Comparison of ENCODE assay signal across 19 mouse cellular contexts in the genomic region with DNA sequence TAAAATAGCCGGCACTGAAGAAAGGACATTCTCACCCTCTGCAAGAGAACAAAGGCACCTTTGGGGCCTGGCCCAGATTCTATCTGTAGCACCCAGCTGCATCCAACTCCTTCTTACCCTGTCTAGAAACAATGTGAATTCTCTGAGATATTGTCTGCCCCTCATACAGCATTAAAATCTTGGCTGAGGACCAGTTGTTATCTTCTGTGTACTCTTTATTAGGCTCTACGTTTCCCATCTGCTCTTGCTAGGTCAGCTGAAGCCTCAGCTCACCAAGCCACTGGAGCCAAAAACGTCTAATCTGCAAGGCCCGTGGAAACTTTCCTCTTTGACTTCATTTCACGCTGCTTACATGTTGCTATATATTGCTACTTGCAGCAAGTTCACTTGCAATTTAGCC.
A peak's percentile ranks its signal among the peaks of the same experiment; 100 is the strongest.
DNase-seq lines count a peak whose midpoint lies in the region; ATAC-seq lines count a peak whose summit lies in the region.
"Had no signal": no experiment of that assay in that cellular context is flagged by ENCODE, and none has a peak within 500 bp of the region (broad histone marks: within the 10 kb centered on the region; RNA-seq: fewer than 3 reads in every experiment).

No protein-coding gene starts in this region.

- WGBS in heart, embryonic 12.5 days = 25% methylated on average over 5 of the region's 5 CpGs
- WGBS in hindbrain, embryonic 16.5 days = 52% methylated on average over 5 of the region's 5 CpGs
- WGBS in hindbrain, embryonic 12.5 days = 81% methylated on average over 5 of the region's 5 CpGs
- WGBS in neural tube, embryonic 14.5 days = 37% methylated on average over 5 of the region's 5 CpGs
- WGBS in neural tube, embryonic 15.5 days = 34% methylated on average over 5 of the region's 5 CpGs
- 80% methylated on average over 5 of the region's 5 CpGs for WGBS in forebrain, embryonic 14.5 days

- H3K9ac ChIP-seq in heart, embryonic 12.5 days = no peak overlapping the region
- no peak overlapping the region for H3K9ac ChIP-seq in hindbrain, embryonic 16.5 days (ENCODE audit: low read depth, low read length)
- no peak overlapping the region for H3K9ac ChIP-seq in hindbrain, embryonic 12.5 days
- no peak overlapping the region for H3K9ac ChIP-seq in neural tube, embryonic 14.5 days (replicated peaks; ENCODE audit: low read depth, low read length)
- no peak overlapping the region for H3K9ac ChIP-seq in neural tube, embryonic 15.5 days (replicated peaks)
- no peak overlapping the region for H3K9ac ChIP-seq in forebrain, embryonic 14.5 days (ENCODE audit: low read length)
- H3K9ac ChIP-seq: embryonic facial prominence, embryonic 13.5 days; limb, embryonic 12.5 days; liver, embryonic 14.5 days had no signal

- ATAC-seq in heart, embryonic 12.5 days (ENCODE audit: insufficient number of reproducible peaks, low FRiP score) = peak; percentile 47; the same call in 1 of the 2 replicates
- peak; percentile 58; the same call in 1 of the 2 replicates for ATAC-seq in hindbrain, embryonic 16.5 days
- ATAC-seq in hindbrain, embryonic 12.5 days (ENCODE audit: low FRiP score) = no peak
- peak; percentile 49; the same call in 1 of the 2 replicates for ATAC-seq in neural tube, embryonic 14.5 days (ENCODE audit: low read depth)
- no peak for ATAC-seq in neural tube, embryonic 15.5 days (ENCODE audit: low FRiP score)
- ATAC-seq in forebrain, embryonic 14.5 days = no peak
- ATAC-seq: activated CD4-positive, CD25-positive, alpha-beta regulatory T cell, adult 4 months; Patski had no signal

- H3K4me2 ChIP-seq in heart, embryonic 12.5 days = no peak overlapping the region
- H3K4me2 ChIP-seq in hindbrain, embryonic 16.5 days (ENCODE audit: low read length) = no peak overlapping the region
- H3K4me2 ChIP-seq in hindbrain, embryonic 12.5 days (replicated peaks) = no peak overlapping the region
- H3K4me2 ChIP-seq in neural tube, embryonic 14.5 days (ENCODE audit: low read depth, low read length) = no peak overlapping the region
- H3K4me2 ChIP-seq in neural tube, embryonic 15.5 days = no peak overlapping the region
- H3K4me2 ChIP-seq in forebrain, embryonic 14.5 days (ENCODE audit: low read length) = no peak overlapping the region
- H3K4me2 ChIP-seq: embryonic facial prominence, embryonic 13.5 days; limb, embryonic 12.5 days had no signal

- no peaks in the 10 kb centered on the region for H3K27me3 ChIP-seq in heart, embryonic 12.5 days (replicated peaks)
- no peaks in the 10 kb centered on the region for H3K27me3 ChIP-seq in hindbrain, embryonic 16.5 days (replicated peaks; ENCODE audit: control insufficient read depth, insufficient read depth, low read length)
- no peaks in the 10 kb centered on the region for H3K27me3 ChIP-seq in hindbrain, embryonic 12.5 days
- no peaks in the 10 kb centered on the region for H3K27me3 ChIP-seq in neural tube, embryonic 14.5 days (ENCODE audit: control insufficient read depth, insufficient read depth, low read length)
- H3K27me3 ChIP-seq in neural tube, embryonic 15.5 days (replicated peaks) = no peaks in the 10 kb centered on the region
- no peaks in the 10 kb centered on the region for H3K27me3 ChIP-seq in forebrain, embryonic 14.5 days (replicated peaks; ENCODE audit: control insufficient read depth, insufficient read depth, low read length)
- H3K27me3 ChIP-seq: embryonic facial prominence, embryonic 13.5 days; limb, embryonic 12.5 days had no signal

- no peaks in the 10 kb centered on the region for H3K9me3 ChIP-seq in heart, embryonic 12.5 days (replicated peaks)
- no peaks in the 10 kb centered on the region for H3K9me3 ChIP-seq in hindbrain, embryonic 16.5 days (ENCODE audit: control insufficient read depth, low read length)
- H3K9me3 ChIP-seq in hindbrain, embryonic 12.5 days (replicated peaks) = no peaks in the 10 kb centered on the region
- no peaks in the 10 kb centered on the region for H3K9me3 ChIP-seq in neural tube, embryonic 14.5 days (ENCODE audit: control insufficient read depth, low read length)
- no peaks in the 10 kb centered on the region for H3K9me3 ChIP-seq in neural tube, embryonic 15.5 days (replicated peaks)
- H3K9me3 ChIP-seq in forebrain, embryonic 14.5 days (replicated peaks; ENCODE audit: control insufficient read depth, low read length) = no peaks in the 10 kb centered on the region
- H3K9me3 ChIP-seq: embryonic facial prominence, embryonic 13.5 days; limb, embryonic 12.5 days; midbrain, embryonic 10.5 days had no signal

- H3K4me3 ChIP-seq in heart, embryonic 12.5 days = no peak overlapping the region
- H3K4me3 ChIP-seq in hindbrain, embryonic 16.5 days (ENCODE audit: low read length) = no peak overlapping the region
- no peak overlapping the region for H3K4me3 ChIP-seq in hindbrain, embryonic 12.5 days
- no peak overlapping the region for H3K4me3 ChIP-seq in neural tube, embryonic 14.5 days (ENCODE audit: low read depth, low read length)
- no peak overlapping the region for H3K4me3 ChIP-seq in neural tube, embryonic 15.5 days (replicated peaks)
- H3K4me3 ChIP-seq in forebrain, embryonic 14.5 days (ENCODE audit: low read depth, low read length) = no peak overlapping the region
- H3K4me3 ChIP-seq: embryonic facial prominence, embryonic 13.5 days; gastrocnemius, adult 2 months; limb, embryonic 12.5 days; midbrain, embryonic 10.5 days had no signal

- H3K27ac ChIP-seq in heart, embryonic 12.5 days (ENCODE audit: poor library complexity, severe bottlenecking) = no peak overlapping the region
- H3K27ac ChIP-seq in hindbrain, embryonic 16.5 days (ENCODE audit: low read depth, low read length) = no peak overlapping the region
- H3K27ac ChIP-seq in hindbrain, embryonic 12.5 days = no peak overlapping the region
- H3K27ac ChIP-seq in neural tube, embryonic 14.5 days (ENCODE audit: low read depth, low read length) = no peak overlapping the region
- H3K27ac ChIP-seq in neural tube, embryonic 15.5 days (replicated peaks) = no peak overlapping the region
- H3K27ac ChIP-seq in forebrain, embryonic 14.5 days (ENCODE audit: low read depth, low read length) = no peak overlapping the region
- H3K27ac ChIP-seq: embryonic facial prominence, embryonic 13.5 days; gastrocnemius, adult 2 months; limb, embryonic 12.5 days; liver, embryonic 14.5 days; midbrain, embryonic 10.5 days had no signal

- no peaks in the 10 kb centered on the region for H3K36me3 ChIP-seq in heart, embryonic 12.5 days
- H3K36me3 ChIP-seq in hindbrain, embryonic 16.5 days (ENCODE audit: control insufficient read depth, insufficient read depth, low read length) = no peaks in the 10 kb centered on the region
- H3K36me3 ChIP-seq in hindbrain, embryonic 12.5 days = no peaks in the 10 kb centered on the region
- no peaks in the 10 kb centered on the region for H3K36me3 ChIP-seq in neural tube, embryonic 14.5 days (ENCODE audit: control insufficient read depth, insufficient read depth, low read length)
- H3K36me3 ChIP-seq in neural tube, embryonic 15.5 days = no peaks in the 10 kb centered on the region
- no peaks in the 10 kb centered on the region for H3K36me3 ChIP-seq in forebrain, embryonic 14.5 days (ENCODE audit: control insufficient read depth, insufficient read depth, low read length)
- H3K36me3 ChIP-seq: embryonic facial prominence, embryonic 13.5 days; limb, embryonic 12.5 days; midbrain, embryonic 10.5 days had no signal

- H3K4me1 ChIP-seq in heart, embryonic 12.5 days (replicated peaks) = peaks cover 31% of the 10 kb centered on the region
- no peaks in the 10 kb centered on the region for H3K4me1 ChIP-seq in hindbrain, embryonic 16.5 days (ENCODE audit: control insufficient read depth, insufficient read depth, low read depth, low read length)
- H3K4me1 ChIP-seq in hindbrain, embryonic 12.5 days = no peaks in the 10 kb centered on the region
- no peaks in the 10 kb centered on the region for H3K4me1 ChIP-seq in neural tube, embryonic 14.5 days (ENCODE audit: control insufficient read depth, insufficient read depth, low read length)
- no peaks in the 10 kb centered on the region for H3K4me1 ChIP-seq in neural tube, embryonic 15.5 days
- H3K4me1 ChIP-seq in forebrain, embryonic 14.5 days (ENCODE audit: control insufficient read depth, insufficient read depth, low read length) = no peaks in the 10 kb centered on the region
- H3K4me1 ChIP-seq: embryonic facial prominence, embryonic 13.5 days; limb, embryonic 12.5 days; midbrain, embryonic 10.5 days had no signal

- no peak for DNase-seq in heart, adult 8-10 months (ENCODE audit: low spot score)
- no peak for DNase-seq in forebrain, embryonic 14.5 days (ENCODE audit: low spot score)
- DNase-seq: adrenal gland, postnatal 14 days; gastrocnemius, adult 2 months; kidney, adult 2 months; kidney, postnatal 36 days; right cerebral cortex, adult 18-20 months; thymus, adult 2 months had no signal

Comparison
In these comparisons a context has a peak if more than half of its experiments do, and no peak if none do; other contexts are left out.
1. ATAC-seq: peak in heart, embryonic 12.5 days (single experiment), hindbrain, embryonic 16.5 days (single experiment) and neural tube, embryonic 14.5 days (single experiment); none in hindbrain, embryonic 12.5 days (single experiment), neural tube, embryonic 15.5 days (single experiment) and forebrain, embryonic 14.5 days (single experiment).